Mouse (Mus musculus) 3T3-L1 (cell line): Measurements from ENCODE around the gene Necap2.

Experiments
- DNase-seq: peaks from one replicate; pipeline ENCODE4 v3.0.0-alpha.2; 2015; ENCODE audit warnings: low read depth, low spot score

The Necap2 gene

GRCm38 (mm10) chr4:141074109-141074508 is 4.0 kb downstream of the Necap2 start:
- no peak for DNase-seq

DNA sequence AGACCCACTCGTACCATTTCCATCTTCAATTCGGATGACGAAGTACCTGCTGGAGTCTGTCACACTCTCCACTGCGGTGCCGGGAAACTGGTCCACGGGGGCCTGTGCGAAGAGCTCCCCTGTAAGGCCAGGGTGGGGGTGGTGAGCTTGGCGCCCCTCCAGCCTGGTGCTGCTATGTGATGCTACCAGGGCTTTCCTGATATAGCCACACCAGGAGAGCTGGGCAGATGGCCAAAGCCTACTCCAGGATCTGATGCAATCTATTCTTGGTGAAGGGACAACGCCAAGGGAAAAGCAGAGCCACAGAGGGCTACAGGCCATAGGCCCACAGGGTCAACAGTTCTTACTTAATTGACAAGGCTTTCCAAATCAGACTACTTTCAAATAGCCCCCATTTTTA is 4.5 kb downstream of the Necap2 start:
- peak; percentile 79 for DNase-seq

DNA sequence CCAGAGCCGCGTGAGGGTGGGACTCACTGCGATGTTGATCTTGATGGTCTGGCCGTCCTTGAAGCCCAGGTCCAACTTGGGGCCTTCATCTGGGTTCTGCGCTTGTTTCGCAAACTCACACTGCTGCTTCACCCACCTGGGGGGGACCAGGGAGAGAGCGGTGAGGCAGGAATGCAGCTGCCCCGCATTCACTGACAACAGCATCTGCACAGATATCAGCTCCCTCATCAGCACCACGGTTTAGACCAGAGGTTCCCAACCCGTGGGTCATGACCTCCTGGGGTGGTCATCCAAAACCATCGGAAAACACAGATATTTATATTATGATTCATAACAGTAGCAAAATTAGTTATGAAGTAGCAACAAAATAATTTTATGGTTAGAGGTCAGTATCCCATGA is 5.7 kb downstream of the Necap2 start:
- no peak for DNase-seq

DNA sequence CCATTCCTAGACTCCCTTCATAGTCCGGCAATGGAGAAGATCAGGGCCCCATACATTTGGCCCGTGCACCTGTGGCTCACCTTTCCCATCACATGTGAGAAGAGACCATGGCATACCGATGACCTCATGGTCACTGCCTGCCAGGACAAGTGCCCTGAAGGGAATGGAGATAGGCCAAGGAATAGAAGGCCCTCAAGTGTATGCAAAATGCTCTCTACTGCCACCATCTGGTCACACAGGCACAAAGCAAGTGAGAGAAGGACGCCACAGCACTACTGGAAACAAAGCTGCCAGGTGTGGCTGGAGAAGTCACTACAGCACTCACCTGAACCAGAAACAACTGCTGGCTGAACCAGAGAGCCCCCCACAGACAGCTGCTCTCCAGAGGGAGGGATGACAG is 8.4 kb downstream of the Necap2 start:
- peak; percentile 32 for DNase-seq

- DNase-seq, result no peak
Observed at GRCm38 (mm10) chr4:141068655-141069054, 9.5 kb downstream of the Necap2 start.

DNA sequence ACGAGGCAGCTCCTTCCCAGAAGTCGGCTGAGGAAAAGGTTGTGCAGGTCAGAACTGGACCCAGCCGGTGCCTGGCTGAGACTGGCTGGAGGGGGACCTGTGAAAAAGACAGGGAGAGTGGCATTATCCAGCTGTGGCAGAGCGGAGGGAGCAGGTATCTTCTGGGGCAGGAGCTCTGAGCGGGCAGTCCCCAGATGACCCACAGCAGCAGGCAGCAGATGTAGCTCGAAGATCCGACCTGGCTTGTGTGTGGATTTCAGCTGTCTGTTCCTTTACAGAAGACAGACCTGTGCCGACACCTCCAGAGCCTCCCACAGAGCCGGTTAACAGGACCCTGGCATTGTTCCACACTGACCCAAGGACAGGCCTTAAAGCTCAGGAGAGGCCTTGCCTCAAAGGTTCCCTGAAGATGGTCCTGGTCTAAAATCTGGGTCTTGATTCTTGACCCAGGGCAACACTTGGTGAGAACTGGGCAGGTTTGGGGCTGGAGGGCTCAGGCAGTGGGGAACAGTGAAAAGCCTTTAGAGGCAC is 10.6 kb downstream of the Necap2 start:
- no peak for DNase-seq

DNA sequence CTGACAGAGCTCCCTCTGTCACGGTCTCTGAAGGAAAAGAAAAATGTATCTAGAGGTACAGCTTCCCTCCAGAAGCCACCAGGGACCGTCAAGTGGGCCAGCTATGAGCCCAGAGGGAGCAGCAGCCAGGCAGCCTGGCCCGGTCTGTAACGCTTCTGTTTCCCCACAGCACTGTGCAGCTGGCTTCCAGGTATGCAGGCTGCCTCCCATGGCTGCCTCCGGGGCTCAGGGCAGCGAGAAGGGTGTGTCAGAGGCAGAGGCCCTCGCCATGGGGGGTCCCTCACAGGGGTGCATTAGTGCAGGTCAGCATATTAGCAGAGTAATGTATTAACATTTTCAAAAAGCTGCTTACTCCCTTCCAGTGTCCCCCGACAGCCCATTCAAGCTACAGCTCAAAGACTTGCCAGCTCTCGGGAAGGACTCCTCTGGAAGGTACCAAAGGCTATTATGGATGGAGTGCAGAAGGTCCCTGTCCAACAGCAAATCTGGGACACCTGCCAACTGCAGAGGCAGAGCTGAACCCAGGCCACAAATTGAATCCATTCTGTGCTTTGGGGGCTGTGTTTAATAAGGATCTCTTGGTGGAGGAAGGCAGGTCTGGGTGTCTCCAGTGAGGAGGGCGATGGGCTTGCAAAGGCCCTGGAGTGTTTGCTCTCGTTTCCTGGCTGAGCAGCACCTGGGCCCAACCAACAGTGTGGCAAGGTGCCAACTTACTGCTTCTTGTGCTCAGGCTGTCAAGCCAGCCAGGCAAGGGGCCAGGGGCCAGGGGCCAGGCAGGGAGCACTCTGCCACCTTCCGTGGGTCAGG is 11.2 kb downstream of the Necap2 start:
- no peak for DNase-seq

GRCm38 (mm10) chr4:141065123-141065522 is 13.0 kb downstream of the Necap2 start:
- peak; percentile 93 for DNase-seq

- no peak for DNase-seq
Observed at GRCm38 (mm10) chr4:141064104-141064659, 14.0 kb downstream of the Necap2 start.

- peak; percentile 96 for DNase-seq
Observed at GRCm38 (mm10) chr4:141060426-141061301, 17.5 kb downstream of the Necap2 start, which contains the start of gene Crocc. Gene Crocc (minus strand): TSS chr4:141060550.

DNA sequence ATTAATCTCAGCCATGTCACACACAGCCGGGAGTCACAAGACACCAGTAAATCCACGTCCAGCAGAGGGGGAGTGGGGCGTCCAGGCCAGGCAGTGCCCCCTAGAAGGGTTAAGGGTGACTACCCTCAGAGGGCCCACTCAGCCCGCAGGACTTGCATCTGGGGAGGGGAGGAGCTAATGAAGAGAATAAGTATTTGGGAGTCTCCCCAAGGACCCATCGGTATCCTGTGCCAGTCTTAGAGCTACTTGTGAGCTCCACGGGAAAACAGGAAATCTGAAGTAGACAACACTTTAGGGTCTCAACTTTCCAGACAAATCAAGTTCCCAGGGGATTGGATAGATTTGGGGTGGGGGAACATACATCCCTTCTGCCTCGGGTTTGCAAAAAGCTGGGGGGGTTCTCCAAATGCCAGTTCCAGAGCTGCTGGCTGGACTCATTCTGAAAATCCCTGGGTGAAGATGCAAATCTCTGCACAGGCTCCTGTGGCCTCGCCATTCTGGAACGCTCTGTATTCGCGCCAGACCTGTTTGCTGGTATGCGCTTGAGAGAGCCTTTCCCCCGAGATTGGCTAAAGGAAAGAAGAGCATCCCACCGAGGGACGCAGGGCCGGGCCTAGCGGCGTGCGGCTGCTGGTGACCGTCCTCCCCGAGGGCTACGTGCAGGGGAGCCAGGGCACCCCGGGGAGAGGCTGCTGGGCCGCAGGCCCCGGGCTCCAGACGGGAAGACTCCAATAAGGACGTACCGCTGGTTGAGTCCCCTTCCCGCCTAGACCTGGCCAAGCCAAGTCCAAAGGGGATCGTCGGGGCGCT is 18.3 kb downstream of the Necap2 start:
- DNase-seq, result peak; percentile 69

DNA sequence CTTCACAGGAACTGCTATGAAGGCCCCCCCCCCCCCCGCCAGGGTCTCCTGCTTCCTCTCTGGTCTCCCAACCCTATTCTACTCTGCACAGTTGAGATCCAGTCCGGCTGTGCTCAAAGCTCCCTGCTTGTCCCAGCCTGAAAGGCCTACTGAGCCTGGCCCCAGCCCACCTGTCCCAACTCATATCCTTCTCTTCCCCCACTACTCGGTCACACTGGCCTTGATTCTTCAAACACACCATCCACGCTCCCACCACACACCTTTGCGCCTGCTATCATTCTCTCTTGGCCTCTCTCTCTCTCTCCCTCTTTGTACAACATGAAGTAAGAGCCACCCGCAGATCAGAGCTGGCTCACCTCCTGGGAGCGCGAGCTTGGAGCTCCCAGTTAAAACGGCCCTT is 19.3 kb downstream of the Necap2 start:
- DNase-seq, result no peak

GRCm38 (mm10) chr4:141056970-141057369 is 21.2 kb downstream of the Necap2 start:
- no peak for DNase-seq

DNA sequence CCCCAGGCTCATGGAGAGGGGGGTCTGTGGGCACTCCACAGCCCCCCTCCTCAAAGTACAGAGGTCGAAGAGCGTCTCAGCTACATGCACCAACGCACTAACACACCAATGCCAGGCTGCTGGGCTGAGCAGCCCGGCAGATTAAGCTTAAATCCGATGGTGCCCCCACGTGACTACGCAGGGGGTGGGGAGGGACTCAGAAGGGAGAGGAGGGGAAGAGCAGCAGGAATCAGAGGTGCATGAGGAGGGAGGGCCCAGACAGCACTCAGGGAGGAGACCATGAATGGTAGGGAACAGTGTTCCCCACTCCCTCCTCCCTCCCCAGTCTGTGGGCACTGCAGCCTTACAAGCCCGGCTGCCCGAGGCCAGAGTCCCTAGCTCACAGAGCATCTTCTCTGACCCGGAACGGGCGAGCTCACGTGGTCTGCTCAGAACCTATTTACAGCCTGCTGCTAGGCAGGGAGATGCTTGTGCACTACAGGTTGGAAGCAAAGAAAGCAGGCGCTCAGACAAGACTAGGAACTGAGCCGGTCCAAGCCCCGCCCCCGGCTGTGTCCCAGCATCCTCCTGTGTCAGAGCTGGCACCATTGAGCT is 24.5 kb downstream of the Necap2 start:
- DNase-seq, result no peak

- DNase-seq, result no peak
Observed at GRCm38 (mm10) chr4:141053138-141053537, 25.0 kb downstream of the Necap2 start.

GRCm38 (mm10) chr4:141052442-141052841 is 25.7 kb downstream of the Necap2 start:
- DNase-seq, result no peak

DNA sequence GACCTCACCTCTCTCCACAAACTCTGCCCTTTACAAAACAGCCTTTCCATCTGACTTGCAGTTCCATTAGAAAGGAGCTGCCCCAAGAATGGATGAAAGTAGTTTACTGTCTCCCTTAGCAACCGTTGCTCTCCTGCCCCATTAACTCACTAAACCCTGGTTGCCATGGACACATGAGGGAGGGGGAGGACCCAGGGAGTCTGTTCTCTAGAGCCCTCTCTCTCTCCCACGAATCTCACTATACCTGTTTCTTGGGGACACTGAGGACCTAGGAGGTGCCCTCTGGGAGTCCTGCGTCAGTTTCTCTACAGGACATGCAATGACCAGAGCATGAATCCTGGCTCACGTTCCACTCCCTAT is 28.7 kb downstream of the Necap2 start:
- no peak for DNase-seq

- no peak for DNase-seq
Observed at GRCm38 (mm10) chr4:141048810-141049475, 29.2 kb downstream of the Necap2 start.

DNA sequence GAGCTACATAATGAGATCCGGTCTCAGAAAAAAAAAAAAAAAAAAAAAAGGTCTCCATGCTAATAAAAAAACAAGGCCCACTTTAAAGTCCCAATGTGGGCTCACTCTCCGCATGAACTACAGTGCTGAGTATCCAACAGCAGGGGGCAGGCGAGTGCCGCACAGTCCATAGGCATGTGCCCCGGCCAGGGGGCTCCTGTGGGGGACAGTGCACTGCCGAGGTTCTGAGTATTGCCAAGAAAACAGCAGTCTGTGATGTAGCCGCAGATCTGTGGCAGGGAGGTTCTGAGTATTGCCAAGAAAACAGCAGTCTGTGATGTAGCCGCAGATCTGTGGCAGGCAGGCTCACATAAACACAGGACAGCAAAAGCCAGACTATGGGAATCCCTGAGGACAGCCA is 33.3 kb downstream of the Necap2 start:
- peak; percentile 43 for DNase-seq

- DNase-seq, result no peak
Observed at GRCm38 (mm10) chr4:141041117-141041516, 37.0 kb downstream of the Necap2 start.
